Mouse (Mus musculus): ENCODE data around the gene Rrp8. TPM values are rescaled to one million over a fixed set of nuclear protein-coding genes. Genes with fewer than 3 reads are reported as not detected.
A peak's percentile ranks its signal among the peaks of the same experiment; 100 is the strongest.

Gene Rrp8
- 44.1 and 54.1 TPM in 2 replicates for polyA plus RNA-seq (2016; fragmentation: Nextera tagmentation; extraction: Ambion mirVana)

DNA sequence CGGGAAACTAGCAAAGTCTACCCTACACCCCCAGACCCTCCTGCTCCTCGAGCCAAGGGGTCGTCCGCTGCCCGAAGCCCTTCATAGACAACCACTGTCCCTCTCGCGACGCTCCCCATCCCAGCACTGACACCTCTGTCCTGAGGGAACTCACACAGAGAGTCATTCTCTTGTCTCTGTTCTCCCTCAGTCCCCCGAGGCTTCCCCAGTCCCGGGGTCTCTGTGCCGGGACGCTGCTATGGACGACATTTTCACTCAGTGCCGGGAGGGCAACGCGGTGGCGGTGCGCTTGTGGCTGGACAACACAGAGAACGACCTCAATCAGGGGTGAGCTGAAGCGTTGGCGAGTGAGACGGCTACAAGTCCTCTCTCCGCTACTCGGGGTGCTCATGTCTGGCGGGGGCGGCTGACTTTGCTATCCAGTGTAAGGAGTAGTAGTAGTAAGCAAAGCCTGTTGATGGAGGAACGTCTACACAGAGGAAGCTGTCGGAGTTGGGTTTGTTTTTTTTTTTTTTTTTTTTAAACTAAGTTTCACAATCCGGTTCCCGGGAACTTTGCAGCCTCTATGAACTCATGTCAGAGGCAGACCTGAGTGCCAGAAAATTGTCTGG lies at the start of gene Rrp8:
Gene Rrp8 (minus strand): TSS at position 475 of the 611 bp plus-strand sequence.
- Histone ChIP-seq H3K4me1 (peaks cover 33% of the 10 kb centered on the region), H3K9me3 (replicated peaks) (no peaks in the 10 kb centered on the region), H3K27ac (peak within 1 kb of the TSS; percentile 94), H3K4me3 (peak within 1 kb of the TSS; percentile 74), H3K36me3 (peaks cover 55% of the 10 kb centered on the region), H3K27me3 (ENCODE audit: low read depth, poor library complexity, severe bottlenecking) (no peaks in the 10 kb centered on the region)
- DNase-seq (ENCODE audit: low spot score), result peak; percentile 66
- under 1% methylated on average over 30 of the region's 30 CpGs for WGBS

DNA sequence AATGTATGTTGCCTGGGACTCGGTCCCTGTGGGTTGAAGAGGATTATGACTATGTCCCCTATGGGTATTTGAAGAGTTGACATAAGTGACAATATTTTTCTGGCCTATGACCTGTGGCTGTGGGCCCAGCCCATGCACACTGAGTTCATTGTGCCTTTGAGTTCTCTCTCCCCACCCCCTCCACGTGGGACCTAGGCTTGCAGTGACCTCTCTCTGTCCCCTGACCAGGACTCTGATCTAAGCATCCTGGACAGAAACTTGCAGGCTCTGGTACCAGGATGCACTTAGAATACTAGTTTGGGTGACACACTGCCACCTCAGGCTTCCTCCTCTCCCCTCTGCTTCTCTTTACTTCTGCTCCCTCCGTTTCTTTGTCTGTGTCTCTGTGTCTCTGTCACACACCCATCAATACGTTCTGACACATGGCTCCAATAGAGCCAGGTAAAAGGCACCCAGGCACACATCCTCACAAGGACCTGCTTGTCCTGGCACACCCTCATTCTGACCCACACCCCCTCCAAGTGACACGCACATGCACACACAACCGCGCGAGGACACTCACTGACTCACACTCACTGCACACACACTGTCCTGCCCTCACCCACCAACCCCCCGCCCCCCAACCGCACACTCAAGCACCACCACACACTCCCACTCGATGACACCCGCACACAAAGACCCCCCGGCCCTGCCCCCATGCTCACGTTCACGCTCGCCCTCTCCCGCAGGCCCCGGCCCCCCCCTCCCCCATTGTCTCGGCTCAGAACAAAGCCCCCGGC lies 49.5 kb upstream of the Rrp8 start:
- Histone ChIP-seq H3K9me3 (replicated peaks) (no peaks in the 10 kb centered on the region), H3K4me1 (peaks cover 45% of the 10 kb centered on the region), H3K27me3 (ENCODE audit: low read depth, poor library complexity, severe bottlenecking) (no peaks in the 10 kb centered on the region), H3K4me3 (peak overlapping the region; percentile 98), H3K36me3 (peaks cover 44% of the 10 kb centered on the region), H3K27ac (peak overlapping the region; percentile 99)
- peak; percentile 67 for DNase-seq (ENCODE audit: low spot score)
- WGBS, result 5% methylated on average over 19 of the region's 20 CpGs

DNA sequence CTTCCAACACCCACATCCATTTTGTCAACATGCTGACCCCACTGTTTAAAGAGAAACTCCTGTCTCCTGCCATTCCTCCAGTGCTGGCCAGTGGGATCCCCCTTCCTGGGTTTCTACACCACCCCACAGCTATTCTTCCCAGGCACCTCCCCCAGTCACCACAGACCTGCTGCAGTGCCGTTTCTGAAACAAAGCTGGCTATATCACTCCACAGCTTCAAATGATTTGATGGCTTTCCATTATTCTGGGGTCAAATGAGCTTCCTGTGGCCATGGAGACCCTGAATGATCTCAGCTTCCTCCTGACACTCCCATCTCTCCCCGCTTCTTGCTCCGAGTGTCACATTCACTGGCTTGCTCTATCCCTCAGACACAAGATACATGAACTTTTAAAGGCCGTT lies 47.4 kb upstream of the Rrp8 start:
- DNase-seq (ENCODE audit: low spot score), result no peak
- Histone ChIP-seq H3K4me1 (peaks cover 49% of the 10 kb centered on the region), H3K27me3 (ENCODE audit: low read depth, poor library complexity, severe bottlenecking) (no peaks in the 10 kb centered on the region), H3K9me3 (replicated peaks) (no peaks in the 10 kb centered on the region), H3K36me3 (peaks cover 66% of the 10 kb centered on the region), H3K4me3 (peak overlapping the region; percentile 98; the same call in 1 of the 2 replicates), H3K27ac (no peak overlapping the region)
- WGBS, result 26% methylated on average over 4 of the region's 4 CpGs

DNA sequence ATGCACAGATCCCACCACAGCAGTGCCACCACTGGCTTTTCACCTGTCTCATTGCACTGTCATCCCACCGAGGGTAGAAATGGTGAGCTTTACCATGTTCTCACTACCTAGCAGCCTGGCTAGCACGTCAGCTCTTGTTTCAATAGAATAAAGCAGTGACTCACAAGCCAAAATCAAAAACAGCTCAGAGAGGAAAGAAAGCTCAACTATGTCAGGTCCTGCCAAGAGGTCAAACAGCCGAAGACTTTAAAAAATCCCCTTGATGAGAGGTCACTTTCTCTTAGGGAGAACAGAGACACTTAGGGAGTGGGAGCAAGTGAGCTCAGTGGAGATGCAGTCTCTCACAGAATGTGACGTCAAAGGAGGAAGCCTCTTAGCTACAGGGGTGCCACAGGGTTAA lies 46.7 kb upstream of the Rrp8 start:
- Histone ChIP-seq H3K4me3 (no peak overlapping the region; the same call in 1 of the 2 replicates), H3K36me3 (peaks cover 73% of the 10 kb centered on the region), H3K27ac (no peak overlapping the region), H3K4me1 (peaks cover 56% of the 10 kb centered on the region), H3K9me3 (replicated peaks) (no peaks in the 10 kb centered on the region), H3K27me3 (ENCODE audit: low read depth, poor library complexity, severe bottlenecking) (no peaks in the 10 kb centered on the region)
- no peak for DNase-seq (ENCODE audit: low spot score)
- WGBS, result 57% methylated on average over 4 of the region's 4 CpGs

GRCm38 (mm10) chr7:105778553-105779265 lies 41.5 kb upstream of the Rrp8 start:
- H3K4me3 ChIP-seq, result peak overlapping the region; percentile 50
- WGBS, result 24% methylated on average over 4 of the region's 4 CpGs
- peaks cover 82% of the 10 kb centered on the region for H3K36me3 ChIP-seq
- no peaks in the 10 kb centered on the region for H3K27me3 ChIP-seq (ENCODE audit: low read depth, poor library complexity, severe bottlenecking)
- H3K27ac ChIP-seq, result peak overlapping the region; percentile 93
- no peaks in the 10 kb centered on the region for H3K9me3 ChIP-seq (replicated peaks)
- peaks cover 40% of the 10 kb centered on the region for H3K4me1 ChIP-seq
- DNase-seq (ENCODE audit: low spot score), result no peak

DNA sequence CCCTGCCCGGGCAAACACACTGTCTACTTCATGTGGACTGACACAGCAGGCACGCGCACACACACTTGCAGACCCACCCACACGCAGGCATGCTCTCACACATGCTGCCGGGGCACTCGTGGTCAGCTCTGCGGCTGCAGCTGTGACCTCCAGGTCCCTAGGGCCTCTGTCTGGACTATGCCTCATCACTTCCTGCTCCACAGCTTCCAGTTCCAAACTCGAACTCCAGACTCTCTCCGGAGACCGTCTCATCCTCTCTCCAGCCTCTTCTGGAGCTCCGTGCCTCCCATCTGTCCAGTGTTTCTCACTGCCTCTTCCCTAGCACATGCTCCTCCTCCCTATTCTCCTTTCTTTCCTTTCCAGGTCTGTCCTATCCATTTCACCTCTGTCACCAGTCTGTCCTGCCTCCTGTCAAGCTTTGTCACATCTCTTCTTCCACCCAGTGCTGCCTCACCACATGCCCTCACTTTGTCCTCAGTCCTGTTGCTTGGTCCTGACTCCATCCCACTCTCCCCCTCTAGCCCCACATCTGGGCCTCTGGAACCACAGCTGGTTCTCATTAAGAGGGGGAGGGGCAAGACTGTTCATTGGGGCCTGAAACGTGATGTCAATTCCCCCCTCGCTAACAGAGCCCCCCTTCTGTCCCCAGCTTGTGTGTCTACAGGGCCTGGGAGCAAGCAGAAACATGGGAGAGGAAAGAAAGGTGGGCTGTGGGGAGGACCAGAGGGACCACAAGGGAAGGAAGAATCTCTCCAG lies 40.8 kb upstream of the Rrp8 start:
- Histone ChIP-seq H3K27ac (peak overlapping the region; percentile 93), H3K27me3 (ENCODE audit: low read depth, poor library complexity, severe bottlenecking) (no peaks in the 10 kb centered on the region), H3K36me3 (peaks cover 82% of the 10 kb centered on the region), H3K4me1 (peaks cover 36% of the 10 kb centered on the region), H3K4me3 (peak overlapping the region; percentile 50), H3K9me3 (replicated peaks) (no peaks in the 10 kb centered on the region)
- 19% methylated on average over 13 of the region's 13 CpGs for WGBS
- peak; percentile 92 for DNase-seq (ENCODE audit: low spot score)

DNA sequence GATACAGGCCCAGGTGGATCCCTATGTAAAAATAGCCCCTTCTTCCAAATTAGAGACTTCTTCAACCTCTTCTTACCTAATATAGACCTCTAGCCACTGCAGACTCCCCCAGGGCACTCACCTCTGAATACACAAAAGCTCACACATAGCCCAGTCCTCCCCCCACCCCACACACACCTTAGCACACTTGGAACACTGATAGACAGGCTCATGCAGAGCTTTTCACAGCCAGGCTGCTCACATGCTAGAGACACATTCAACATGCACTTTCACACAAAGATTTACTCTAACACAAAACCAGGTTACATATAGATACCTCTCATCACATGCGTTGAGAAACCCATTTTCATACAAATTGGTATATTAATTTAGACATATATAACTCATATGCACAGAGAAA lies 40.1 kb upstream of the Rrp8 start:
- no peak for DNase-seq (ENCODE audit: low spot score)
- WGBS, result 76% methylated on average over 1 of the region's 1 CpGs
- Histone ChIP-seq H3K9me3 (replicated peaks) (no peaks in the 10 kb centered on the region), H3K4me3 (peak overlapping the region; percentile 50), H3K27ac (peak overlapping the region; percentile 93), H3K36me3 (peaks cover 82% of the 10 kb centered on the region), H3K27me3 (ENCODE audit: low read depth, poor library complexity, severe bottlenecking) (no peaks in the 10 kb centered on the region), H3K4me1 (peaks cover 36% of the 10 kb centered on the region)

DNA sequence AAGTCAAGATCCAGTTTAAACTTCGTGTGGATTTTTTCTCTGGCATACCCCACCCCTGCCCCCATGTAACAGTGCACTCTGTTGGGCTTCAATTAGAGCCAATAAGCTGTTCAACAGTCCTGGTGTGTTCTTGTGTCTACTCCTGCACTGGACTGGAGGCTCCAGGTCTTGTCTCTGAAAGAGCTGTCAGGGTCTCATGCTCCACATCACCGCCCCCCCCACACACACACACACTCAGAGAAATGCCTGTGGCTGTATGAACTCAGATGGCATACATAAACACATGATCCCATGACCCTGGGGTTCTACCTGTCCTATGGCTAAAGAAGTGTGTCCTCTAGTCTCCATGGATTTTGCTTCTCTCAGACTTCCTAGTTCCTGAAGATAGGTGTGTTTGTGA lies 38.8 kb upstream of the Rrp8 start:
- Histone ChIP-seq H3K4me3 (no peak overlapping the region), H3K9me3 (replicated peaks) (no peaks in the 10 kb centered on the region), H3K4me1 (peaks cover 36% of the 10 kb centered on the region), H3K27me3 (ENCODE audit: low read depth, poor library complexity, severe bottlenecking) (no peaks in the 10 kb centered on the region), H3K36me3 (peaks cover 82% of the 10 kb centered on the region), H3K27ac (no peak overlapping the region)
- peak; percentile 20 for DNase-seq (ENCODE audit: low spot score)
- WGBS, result 88% methylated on average over 2 of the region's 2 CpGs

- H3K9me3 ChIP-seq (replicated peaks), result no peaks in the 10 kb centered on the region
- no peaks in the 10 kb centered on the region for H3K27me3 ChIP-seq (ENCODE audit: low read depth, poor library complexity, severe bottlenecking)
- no peak for DNase-seq (ENCODE audit: low spot score)
- H3K4me1 ChIP-seq, result peaks cover 36% of the 10 kb centered on the region
- H3K36me3 ChIP-seq, result peaks cover 82% of the 10 kb centered on the region
- WGBS, result 67% methylated on average over 8 of the region's 8 CpGs
- no peak overlapping the region for H3K27ac ChIP-seq
- H3K4me3 ChIP-seq, result no peak overlapping the region
These were observed 37.5 kb upstream of the Rrp8 start for GRCm38 (mm10) chr7:105774661-105775060.

GRCm38 (mm10) chr7:105773041-105773440 lies 35.9 kb upstream of the Rrp8 start:
- peaks cover 80% of the 10 kb centered on the region for H3K36me3 ChIP-seq
- H3K4me1 ChIP-seq, result peaks cover 31% of the 10 kb centered on the region
- no peaks in the 10 kb centered on the region for H3K9me3 ChIP-seq (replicated peaks)
- DNase-seq (ENCODE audit: low spot score), result no peak
- no peak overlapping the region for H3K27ac ChIP-seq
- no peak overlapping the region for H3K4me3 ChIP-seq
- H3K27me3 ChIP-seq (ENCODE audit: low read depth, poor library complexity, severe bottlenecking), result no peaks in the 10 kb centered on the region
- 85% methylated on average over 5 of the region's 5 CpGs for WGBS

- DNase-seq (ENCODE audit: low spot score), result no peak
- no peak overlapping the region for H3K4me3 ChIP-seq
- peaks cover 31% of the 10 kb centered on the region for H3K4me1 ChIP-seq
- peaks cover 88% of the 10 kb centered on the region for H3K36me3 ChIP-seq
- H3K9me3 ChIP-seq (replicated peaks), result no peaks in the 10 kb centered on the region
- no peaks in the 10 kb centered on the region for H3K27me3 ChIP-seq (ENCODE audit: low read depth, poor library complexity, severe bottlenecking)
- 92% methylated on average over 15 of the region's 15 CpGs for WGBS
- H3K27ac ChIP-seq, result no peak overlapping the region
These were observed 35.1 kb upstream of the Rrp8 start for GRCm38 (mm10) chr7:105772331-105772730.

GRCm38 (mm10) chr7:105769959-105770358 lies 32.8 kb upstream of the Rrp8 start:
- DNase-seq (ENCODE audit: low spot score), result no peak
- Histone ChIP-seq H3K27me3 (ENCODE audit: low read depth, poor library complexity, severe bottlenecking) (0 out of 2 replicates have a peak, but pooled peaks cover 5% of the 10 kb centered on the region), H3K4me1 (peaks cover 23% of the 10 kb centered on the region), H3K4me3 (no peak overlapping the region), H3K9me3 (replicated peaks) (no peaks in the 10 kb centered on the region), H3K27ac (no peak overlapping the region), H3K36me3 (peaks cover 92% of the 10 kb centered on the region)
- 98% methylated on average over 3 of the region's 3 CpGs for WGBS
